Mouse (Mus musculus) liver, embryonic 14 days (tissue): Measurements from ENCODE around the gene Drd5. TPM values are rescaled to one million over a fixed set of nuclear protein-coding genes. Genes with fewer than 3 reads are reported as not detected.

Experiments used
- polyA plus RNA-seq: library from polyadenylated mRNA; depleted of rRNA; stranded (reverse); fragments of >200 nt; gene quantifications from 2 replicates; pipeline ENCODE4 v1.2.3, GENCODE M21; 2012; rRNA removed

Drd5 gene
- not detected in 2 replicates for polyA plus RNA-seq

GRCm38 (mm10) chr5:38318966-38319786 lies at the start of gene Drd5:
Drd5 (plus strand) TSS chr5:38319367.

GRCm38 (mm10) chr5:38275771-38276170 lies 43.4 kb upstream of the Drd5 start, which contains the start of gene Otop1:
Otop1 (plus strand) TSS chr5:38275972.

Other genes starting within 250 kb of the Drd5 start
- gene Nsg1, start 159.5 kb upstream of the Drd5 start, polyA plus RNA-seq: 1.2 and 1.3 TPM in 2 replicates
- 3.3 and 3.6 TPM in 2 replicates for gene Zbtb49, start 98.9 kb upstream of the Drd5 start, polyA plus RNA-seq
- 55.3 and 55.6 TPM in 2 replicates for gene Lyar, start 98.9 kb upstream of the Drd5 start, polyA plus RNA-seq
- gene Tmem128, start 59.2 kb upstream of the Drd5 start, polyA plus RNA-seq: 25.1 and 31.8 TPM in 2 replicates
- not detected in 2 replicates for gene Otop1, start 43.4 kb upstream of the Drd5 start, polyA plus RNA-seq
- 1.5 TPM in 2 replicates for gene Slc2a9, start 183.8 kb downstream of the Drd5 start, polyA plus RNA-seq
- 41.2 and 47.1 TPM in 2 replicates for gene Wdr1, start 243.9 kb downstream of the Drd5 start, polyA plus RNA-seq